Comparison of ENCODE assay signal across 16 mouse cellular contexts in the genomic region with DNA sequence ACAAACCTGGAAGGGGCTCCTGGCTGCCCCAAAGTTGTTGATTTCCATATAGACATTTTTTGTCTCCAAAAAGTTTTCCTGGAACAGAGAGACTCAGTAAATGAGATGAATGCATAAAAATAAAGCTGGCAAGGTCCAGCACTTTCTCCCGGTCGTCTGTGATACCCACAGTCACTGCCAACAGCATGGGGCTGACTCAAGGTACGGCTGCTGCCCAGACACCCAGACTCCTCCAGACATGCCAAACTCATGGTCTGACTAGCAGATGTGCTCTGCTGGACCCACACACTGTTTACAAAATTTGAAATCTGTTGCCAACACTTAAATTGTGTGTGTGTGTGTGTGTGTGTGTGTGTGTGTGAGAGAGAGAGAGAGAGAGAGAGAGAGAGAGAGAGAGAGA. TPM values are rescaled to one million over a fixed set of nuclear protein-coding genes. Genes with fewer than 3 reads are reported as not detected.
DNase-seq lines count a peak whose midpoint lies in the region; ATAC-seq and TF ChIP-seq lines count a peak whose summit lies in the region.
"Had no signal": no experiment of that assay in that cellular context is flagged by ENCODE, and none has a peak within 500 bp of the region (broad histone marks: within the 10 kb centered on the region; RNA-seq: fewer than 3 reads in every experiment).

No protein-coding gene starts in this region.

- H3K36me3 ChIP-seq in forebrain, embryonic 16.5 days (ENCODE audit: control insufficient read depth, insufficient read depth), result no peaks in the 10 kb centered on the region
- H3K36me3 ChIP-seq in forebrain, embryonic 10.5 days (replicated peaks), result no peaks in the 10 kb centered on the region
- H3K36me3 ChIP-seq in hindbrain, postnatal 0 days (ENCODE audit: insufficient read depth, low read length), result no peaks in the 10 kb centered on the region
- no peaks in the 10 kb centered on the region for H3K36me3 ChIP-seq in hindbrain, embryonic 11.5 days (ENCODE audit: control insufficient read depth, insufficient read depth, low read length)
- H3K36me3 ChIP-seq: embryonic facial prominence, embryonic 15.5 days had no signal

- ATAC-seq in forebrain, embryonic 16.5 days, result peak; percentile 66; the same call in 1 of the 2 replicates
- ATAC-seq in hindbrain, postnatal 0 days, result no peak
- no peak for ATAC-seq in hindbrain, embryonic 11.5 days (ENCODE audit: low FRiP score)
- ATAC-seq in erythroid progenitor cell, adult 5-6 weeks (replicated peaks; ENCODE audit: low FRiP score, poor library complexity, severe bottlenecking), result no peak
- ATAC-seq: forebrain, embryonic 13.5 days had no signal

- no peak overlapping the region for H3K27ac ChIP-seq in forebrain, embryonic 16.5 days (ENCODE audit: low read length)
- H3K27ac ChIP-seq in forebrain, embryonic 10.5 days, result no peak overlapping the region
- no peak overlapping the region for H3K27ac ChIP-seq in hindbrain, postnatal 0 days
- no peak overlapping the region for H3K27ac ChIP-seq in hindbrain, embryonic 11.5 days (ENCODE audit: low read depth, low read length)
- H3K27ac ChIP-seq: embryonic facial prominence, embryonic 15.5 days; forebrain, embryonic 13.5 days had no signal

- H3K4me1 ChIP-seq in forebrain, embryonic 16.5 days (replicated peaks; ENCODE audit: control insufficient read depth, insufficient read depth, low read length), result 0 out of 2 replicates have a peak, but pooled peaks cover 2% of the 10 kb centered on the region
- no peaks in the 10 kb centered on the region for H3K4me1 ChIP-seq in forebrain, embryonic 10.5 days
- H3K4me1 ChIP-seq in hindbrain, postnatal 0 days (ENCODE audit: insufficient read depth, low read length), result no peaks in the 10 kb centered on the region
- H3K4me1 ChIP-seq in hindbrain, embryonic 11.5 days (replicated peaks; ENCODE audit: control insufficient read depth, insufficient read depth, low read length), result no peaks in the 10 kb centered on the region
- H3K4me1 ChIP-seq: embryonic facial prominence, embryonic 15.5 days; forebrain, embryonic 13.5 days had no signal

- 58% methylated on average over 3 of the region's 3 CpGs for WGBS in forebrain, embryonic 16.5 days
- 90% methylated on average over 3 of the region's 3 CpGs for WGBS in forebrain, embryonic 10.5 days
- WGBS in hindbrain, postnatal 0 days, result 54% methylated on average over 3 of the region's 3 CpGs
- WGBS in hindbrain, embryonic 11.5 days, result 84% methylated on average over 3 of the region's 3 CpGs

- TF ChIP-seq CTCF in hindbrain, postnatal 0 days (IDR thresholded peaks at IDR 0.05; ENCODE audit: low read depth), result no peak

- no peak for DNase-seq in forebrain, embryonic 10.5 days (ENCODE audit: extremely low spot score, low spot score)
- peak; percentile 31 for DNase-seq in hindbrain, postnatal 0 days (ENCODE audit: low spot score)
- no peak for DNase-seq in hindbrain, embryonic 11.5 days (ENCODE audit: low spot score)
- DNase-seq in 3T3-L1 (ENCODE audit: low read depth, low spot score) (peak; percentile 40), adipocyte (ENCODE audit: low spot score) (peak; percentile 81)
- DNase-seq in embryo, embryonic 10 days (ENCODE audit: low spot score), result no peak
- DNase-seq: cerebellum, adult 2 months; gastrocnemius, postnatal 14 days; heart, postnatal 4 days; kidney, adult 2 months; kidney, postnatal 14 days; right cerebral cortex, postnatal 25 days had no signal

- no peaks in the 10 kb centered on the region for H3K9me3 ChIP-seq in forebrain, embryonic 16.5 days (ENCODE audit: control insufficient read depth, low read length)
- no peaks in the 10 kb centered on the region for H3K9me3 ChIP-seq in forebrain, embryonic 10.5 days
- H3K9me3 ChIP-seq in hindbrain, postnatal 0 days (ENCODE audit: low read length), result no peaks in the 10 kb centered on the region
- H3K9me3 ChIP-seq in hindbrain, embryonic 11.5 days (ENCODE audit: control insufficient read depth, low read length), result no peaks in the 10 kb centered on the region
- H3K9me3 ChIP-seq: embryonic facial prominence, embryonic 15.5 days; forebrain, embryonic 13.5 days had no signal

- no peak overlapping the region for H3K4me2 ChIP-seq in forebrain, embryonic 16.5 days (ENCODE audit: low read length)
- H3K4me2 ChIP-seq in hindbrain, postnatal 0 days (ENCODE audit: low read depth, low read length), result no peak overlapping the region
- H3K4me2 ChIP-seq in hindbrain, embryonic 11.5 days (replicated peaks; ENCODE audit: low read depth, low read length), result no peak overlapping the region
- H3K4me2 ChIP-seq: embryonic facial prominence, embryonic 15.5 days; forebrain, embryonic 13.5 days had no signal

- no peak overlapping the region for H3K4me3 ChIP-seq in forebrain, embryonic 16.5 days (replicated peaks; ENCODE audit: low read length)
- no peak overlapping the region for H3K4me3 ChIP-seq in forebrain, embryonic 10.5 days
- H3K4me3 ChIP-seq in hindbrain, postnatal 0 days (ENCODE audit: low read length), result no peak overlapping the region
- no peak overlapping the region for H3K4me3 ChIP-seq in hindbrain, embryonic 11.5 days (ENCODE audit: low read depth, low read length)
- H3K4me3 ChIP-seq: embryonic facial prominence, embryonic 15.5 days; forebrain, embryonic 13.5 days had no signal

- no peak overlapping the region for H3K9ac ChIP-seq in forebrain, embryonic 16.5 days (replicated peaks; ENCODE audit: low read depth, low read length)
- H3K9ac ChIP-seq in hindbrain, postnatal 0 days (replicated peaks; ENCODE audit: low read length), result no peak overlapping the region
- H3K9ac ChIP-seq in hindbrain, embryonic 11.5 days (ENCODE audit: low read depth, low read length), result no peak overlapping the region
- H3K9ac ChIP-seq: embryonic facial prominence, embryonic 15.5 days; forebrain, embryonic 13.5 days had no signal

- no peaks in the 10 kb centered on the region for H3K27me3 ChIP-seq in forebrain, embryonic 16.5 days (replicated peaks; ENCODE audit: control insufficient read depth, insufficient read depth, low read length)
- no peaks in the 10 kb centered on the region for H3K27me3 ChIP-seq in forebrain, embryonic 10.5 days (ENCODE audit: poor library complexity, severe bottlenecking)
- no peaks in the 10 kb centered on the region for H3K27me3 ChIP-seq in hindbrain, postnatal 0 days (ENCODE audit: insufficient read depth, low read length)
- no peaks in the 10 kb centered on the region for H3K27me3 ChIP-seq in hindbrain, embryonic 11.5 days (ENCODE audit: control insufficient read depth, insufficient read depth, low read length)
- H3K27me3 ChIP-seq: embryonic facial prominence, embryonic 15.5 days; forebrain, embryonic 13.5 days had no signal

RNA-seq across cellular contexts. Expression of gene Cpped1, which starts 14.4 kb away (rescaled TPM):
- polyA plus RNA-seq in forebrain, embryonic 16.5 days (2015; fragmentation: Nextera tagmentation; extraction: Ambion mirVana), result 13.2 and 14.9 TPM in 2 replicates
- polyA plus RNA-seq in forebrain, embryonic 10.5 days (2016; fragmentation: Nextera tagmentation; extraction: Ambion mirVana), result 12.5 and 12.7 TPM in 2 replicates
- total RNA-seq in hindbrain, postnatal 0 days (2014; rRNA removed), result 18.7 and 25.6 TPM in 2 replicates
- polyA plus RNA-seq in hindbrain, postnatal 0 days (2015; fragmentation: Nextera tagmentation; extraction: Ambion mirVana), result 18.5 and 18.6 TPM in 2 replicates
- polyA plus RNA-seq in hindbrain, embryonic 11.5 days (2014; fragmentation: Nextera tagmentation; extraction: Ambion mirVana), result 16.9 and 17.0 TPM in 2 replicates
- 2.5 and 12.2 TPM in 2 replicates for total RNA-seq in erythroid progenitor cell, adult 5-6 weeks (2015; ENCODE audit: low replicate concordance)
- total RNA-seq in erythroid progenitor cell, adult 5-6 weeks (2017; ENCODE audit: low replicate concordance), result 1.1 and 3.3 TPM in 2 replicates

Comparison
In these comparisons a context has a peak if more than half of its experiments do, and no peak if none do; other contexts are left out.
1. DNase-seq: peak in hindbrain, postnatal 0 days (single experiment), 3T3-L1 (single experiment) and adipocyte (single experiment); none in forebrain, embryonic 10.5 days (single experiment), hindbrain, embryonic 11.5 days (single experiment) and embryo, embryonic 10 days (single experiment).